Mouse (Mus musculus) hematopoietic stem cell, adult 5-6 weeks (primary cell): Measurements from ENCODE around the gene Tcf21. TPM values are rescaled to one million over a fixed set of nuclear protein-coding genes. Genes with fewer than 3 reads are reported as not detected.

Experiments
- ATAC-seq, 2 experiments: fragments of 125-278 bp in 1 of 2; replicated peaks in 1 of 2; 2 replicates each; pipeline ENCODE4 v1.8.0; 2016 to 2017; ENCODE audit warnings: inconsistent platforms in 2 of 2, mild to moderate bottlenecking in 2 of 2, moderate number of reproducible peaks in 2 of 2, low read depth in 1 of 2, moderate TSS enrichment in 1 of 2; ENCODE audit not compliant: low FRiP score in 2 of 2, poor library complexity in 2 of 2, severe bottlenecking in 2 of 2, insufficient read depth in 1 of 2, low TSS enrichment in 1 of 2
- total RNA-seq: library from RNA; stranded (forward); fragments of 172-1452, 232-1000 nt; gene quantifications from 2 replicates; pipeline ENCODE4 v1.2.3, GENCODE M21; 2017

The Tcf21 gene
- total RNA-seq, 1 experiment from 2014 or later: not detected

- no peak for ATAC-seq
Measured at GRCm38 (mm10) chr10:22818600-22819238, 1.3 kb downstream of the Tcf21 start.

GRCm38 (mm10) chr10:22817976-22818375, 2.0 kb downstream of the Tcf21 start:
- no peak for ATAC-seq

GRCm38 (mm10) chr10:22817561-22817960, 2.4 kb downstream of the Tcf21 start:
- no peak for ATAC-seq

- ATAC-seq: no peak
Measured at GRCm38 (mm10) chr10:22816237-22816762, 3.7 kb downstream of the Tcf21 start.

GRCm38 (mm10) chr10:22815461-22816236, 4.3 kb downstream of the Tcf21 start:
- ATAC-seq: no peak

- no peak for ATAC-seq
Measured at GRCm38 (mm10) chr10:22814771-22815170, 5.2 kb downstream of the Tcf21 start.

- ATAC-seq: no peak
Measured at GRCm38 (mm10) chr10:22814294-22814693, 5.7 kb downstream of the Tcf21 start.

GRCm38 (mm10) chr10:22813317-22813960, 6.5 kb downstream of the Tcf21 start:
- ATAC-seq: peak in 1 of 2 experiments; percentile 22; a peak in 1 of 4 replicates

GRCm38 (mm10) chr10:22811921-22812320, 8.1 kb downstream of the Tcf21 start:
- ATAC-seq: no peak

GRCm38 (mm10) chr10:22782684-22783083, 37.3 kb downstream of the Tcf21 start:
- no peak for ATAC-seq

- ATAC-seq: no peak
Measured at GRCm38 (mm10) chr10:22781466-22781865, 38.5 kb downstream of the Tcf21 start.

- ATAC-seq: no peak
Measured at GRCm38 (mm10) chr10:22777939-22778338, 42.0 kb downstream of the Tcf21 start.

- ATAC-seq: 0 out of 4 replicates have a peak, but pooled peaks of 1 of the 2 experiments have one; percentile 32
Measured at GRCm38 (mm10) chr10:22776007-22776698, 43.8 kb downstream of the Tcf21 start.

GRCm38 (mm10) chr10:22775456-22775855, 44.5 kb downstream of the Tcf21 start:
- no peak for ATAC-seq

- no peak for ATAC-seq
Measured at GRCm38 (mm10) chr10:22774626-22775025, 45.3 kb downstream of the Tcf21 start.
